Mouse (Mus musculus) forebrain, embryonic 16.5 days (tissue): ENCODE measurements around the gene Bicdl1. TPM values are rescaled to one million over a fixed set of nuclear protein-coding genes. Genes with fewer than 3 reads are reported as not detected.

Experiments
- ATAC-seq: fragments of 200-750 bp; cut with Nextera tagmentation; 2 replicates; pipeline ENCODE4 v1.8.0; 2017; ENCODE audit warnings: mild to moderate bottlenecking, moderate library complexity
- H3K27ac ChIP-seq: fragments of 300-500 bp; sonication (generic); 2 replicates; pipeline ENCODE4 v1.5.1; 2014; ENCODE audit warnings: low read length, control low read depth
- H3K27me3 ChIP-seq: fragments of 300-500 bp; sonication (generic); replicated peaks from 2 replicates; pipeline ENCODE4 v1.6.1; 2014; ENCODE audit warnings: low read length; ENCODE audit not compliant: control insufficient read depth, insufficient read depth
- H3K36me3 ChIP-seq: fragments of 300-500 bp; sonication (generic); 2 replicates; pipeline ENCODE4 v1.6.1; 2014; ENCODE audit not compliant: control insufficient read depth, insufficient read depth
- H3K4me1 ChIP-seq: fragments of 300-500 bp; sonication (generic); replicated peaks from 2 replicates; pipeline ENCODE4 v1.6.1; 2014; ENCODE audit warnings: low read length; ENCODE audit not compliant: control insufficient read depth, insufficient read depth
- H3K4me2 ChIP-seq: fragments of 300-500 bp; sonication (generic); 2 replicates; pipeline ENCODE4 v1.6.1; 2014; ENCODE audit warnings: mild to moderate bottlenecking, low read length, control low read depth
- H3K4me3 ChIP-seq: fragments of 300-500 bp; sonication (generic); replicated peaks from 2 replicates; pipeline ENCODE4 v1.5.1; 2014; ENCODE audit warnings: mild to moderate bottlenecking, low read length, control low read depth
- H3K9ac ChIP-seq: fragments of 300-500 bp; sonication (generic); replicated peaks from 2 replicates; pipeline ENCODE4 v1.6.1; 2014; ENCODE audit warnings: low read depth, low read length, control low read depth
- H3K9me3 ChIP-seq: fragments of 300-500 bp; sonication (generic); 2 replicates; pipeline ENCODE4 v1.6.1; 2016; ENCODE audit warnings: low read length; ENCODE audit not compliant: control insufficient read depth
- WGBS: fragments of 180-500 bp; shearing (Covaris S2); extraction: QIAGEN DNeasy Blood & Tissue Kit; methylation state at CpG from one replicate; pipeline ENCODE4 v1.1.7; 2014; 5-methylcytosine and 5-hydroxymethylcytosine counted together
- polyA plus RNA-seq: library from polyadenylated mRNA; unstranded; fragments of >200 nt; fragmentation: Nextera tagmentation; extraction: Ambion mirVana; gene quantifications from 2 replicates; pipeline ENCODE4 v1.2.1, GENCODE M21; 2015

The Bicdl1 gene
- polyA plus RNA-seq, 1 experiment from 2014 or later, result 28.6 TPM

DNA sequence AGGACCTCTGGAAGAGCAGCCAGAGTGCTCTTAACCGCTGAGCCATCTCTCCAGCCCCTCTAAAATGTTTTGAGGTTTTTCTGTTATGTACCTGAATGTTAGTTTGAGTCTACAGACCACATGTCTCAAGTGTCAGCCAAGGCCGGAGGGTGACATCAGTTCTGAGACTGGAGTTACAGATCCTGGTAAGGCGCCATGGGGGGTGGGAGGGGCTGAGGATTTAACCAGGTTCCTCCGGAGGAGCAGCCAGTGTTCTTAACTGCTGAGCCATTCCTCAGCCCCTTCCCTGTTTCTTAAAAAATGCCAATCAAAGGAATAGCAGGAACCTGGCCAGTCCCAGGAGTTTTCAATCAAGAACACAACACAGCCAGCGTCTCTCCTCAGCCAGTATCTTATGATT lies 101.1 kb downstream of the Bicdl1 start:
- peaks cover 35% of the 10 kb centered on the region for H3K4me1 ChIP-seq
- no peaks in the 10 kb centered on the region for H3K9me3 ChIP-seq
- H3K4me2 ChIP-seq, result no peak overlapping the region
- H3K4me3 ChIP-seq, result no peak overlapping the region
- H3K36me3 ChIP-seq, result no peaks in the 10 kb centered on the region
- ATAC-seq, result no peak
- no peak overlapping the region for H3K9ac ChIP-seq
- no peaks in the 10 kb centered on the region for H3K27me3 ChIP-seq
- H3K27ac ChIP-seq, result no peak overlapping the region
- 40% methylated on average over 5 of the region's 5 CpGs for WGBS

- WGBS, result 90% methylated on average over 4 of the region's 4 CpGs
- H3K4me1 ChIP-seq, result peaks cover 29% of the 10 kb centered on the region
Measured at GRCm38 (mm10) chr5:115629672-115630071, 101.7 kb downstream of the Bicdl1 start.

GRCm38 (mm10) chr5:115628083-115628482 lies 103.3 kb downstream of the Bicdl1 start:
- no peak overlapping the region for H3K9ac ChIP-seq
- no peaks in the 10 kb centered on the region for H3K36me3 ChIP-seq
- WGBS, result 75% methylated on average over 8 of the region's 8 CpGs
- H3K27me3 ChIP-seq, result no peaks in the 10 kb centered on the region
- no peaks in the 10 kb centered on the region for H3K9me3 ChIP-seq
- peaks cover 15% of the 10 kb centered on the region for H3K4me1 ChIP-seq
- no peak for ATAC-seq
- no peak overlapping the region for H3K4me3 ChIP-seq
- no peak overlapping the region for H3K27ac ChIP-seq
- no peak overlapping the region for H3K4me2 ChIP-seq

More at GRCm38 (mm10) chr5:115629672-115630071, 101.7 kb downstream of the Bicdl1 start:
- no peak for ATAC-seq
- H3K27ac ChIP-seq, result no peak overlapping the region
- H3K9ac ChIP-seq, result no peak overlapping the region
- no peak overlapping the region for H3K4me3 ChIP-seq
- no peak overlapping the region for H3K4me2 ChIP-seq
- H3K27me3 ChIP-seq, result no peaks in the 10 kb centered on the region
- H3K9me3 ChIP-seq, result no peaks in the 10 kb centered on the region
- no peaks in the 10 kb centered on the region for H3K36me3 ChIP-seq

DNA sequence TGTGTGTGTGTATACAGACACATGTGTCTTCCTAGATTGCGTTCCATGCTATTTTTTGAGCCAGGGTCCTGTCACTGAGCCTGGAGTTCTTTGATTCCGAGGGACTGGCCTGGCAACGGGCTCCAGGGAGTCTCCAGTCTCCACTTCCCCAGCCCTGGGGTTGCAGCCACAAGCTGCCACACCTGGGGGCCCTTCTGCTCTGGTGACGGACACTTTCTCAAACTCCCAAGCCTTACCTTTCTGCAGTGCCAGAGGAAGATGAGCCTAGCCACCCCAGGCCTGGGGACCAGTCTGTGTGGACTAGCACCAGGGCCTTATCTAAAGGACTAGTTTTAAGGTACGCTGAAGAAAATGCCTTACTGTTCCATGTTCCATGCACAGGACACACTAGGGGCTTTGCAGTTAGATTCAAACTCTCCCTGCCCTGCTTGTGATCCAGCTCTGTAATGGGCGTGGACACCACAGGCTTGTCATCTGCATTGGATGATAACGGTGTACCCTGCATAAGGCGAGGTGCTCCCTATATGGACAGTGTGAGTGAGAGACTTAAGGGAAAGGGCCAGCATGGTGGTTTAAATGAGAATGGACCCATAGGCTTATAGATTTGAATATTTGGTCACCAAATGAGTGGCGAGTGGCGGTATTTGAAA lies 105.1 kb downstream of the Bicdl1 start:
- no peaks in the 10 kb centered on the region for H3K9me3 ChIP-seq
- peaks cover 7% of the 10 kb centered on the region for H3K4me1 ChIP-seq
- 88% methylated on average over 10 of the region's 10 CpGs for WGBS
- H3K27ac ChIP-seq, result no peak overlapping the region
- H3K36me3 ChIP-seq, result peaks cover 2% of the 10 kb centered on the region; the same call in 1 of the 2 replicates
- no peak overlapping the region for H3K4me3 ChIP-seq
- no peaks in the 10 kb centered on the region for H3K27me3 ChIP-seq
- no peak overlapping the region for H3K9ac ChIP-seq
- ATAC-seq, result no peak
- no peak overlapping the region for H3K4me2 ChIP-seq

DNA sequence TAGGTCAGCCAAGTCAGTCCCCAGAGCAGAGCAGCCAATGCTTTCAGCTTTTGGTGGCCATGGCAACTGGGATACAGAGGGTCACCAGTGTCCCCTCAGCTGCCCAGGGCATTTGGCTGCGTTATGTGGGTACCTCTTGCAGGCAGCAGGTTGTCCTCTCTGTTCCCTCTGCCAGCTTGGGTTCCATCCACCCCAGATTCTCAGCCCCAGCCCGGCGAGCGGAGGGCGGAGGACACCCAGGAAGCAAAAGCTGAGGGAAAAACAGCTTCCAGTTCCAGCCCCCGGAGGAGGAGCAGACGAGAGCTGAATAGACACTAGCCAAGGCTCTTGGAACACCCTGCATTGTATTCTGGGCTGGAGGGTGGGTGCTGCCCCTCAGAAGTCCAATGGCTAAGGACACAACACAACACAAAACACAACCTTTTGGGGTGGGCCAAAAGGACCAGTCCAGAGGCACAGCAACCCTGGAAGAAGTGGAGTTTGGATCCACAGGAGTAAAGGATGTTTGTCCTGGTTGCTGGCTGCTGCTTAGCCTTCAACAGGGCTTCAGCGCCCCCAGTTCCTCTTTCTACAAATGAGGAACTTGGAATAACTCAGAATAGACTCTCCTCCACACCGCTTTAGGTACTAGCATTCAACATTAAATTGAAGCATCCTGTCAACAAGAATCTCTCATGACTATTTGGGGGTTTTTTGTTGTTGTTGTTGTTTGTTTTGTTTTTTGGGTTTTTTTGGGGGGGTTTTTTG lies 107.6 kb downstream of the Bicdl1 start:
- Histone ChIP-seq H3K9me3 (no peaks in the 10 kb centered on the region), H3K9ac (no peak overlapping the region), H3K4me2 (no peak overlapping the region), H3K27me3 (no peaks in the 10 kb centered on the region), H3K27ac (no peak overlapping the region), H3K4me3 (no peak overlapping the region), H3K36me3 (peaks cover 16% of the 10 kb centered on the region), H3K4me1 (no peaks in the 10 kb centered on the region)
- WGBS, result 74% methylated on average over 9 of the region's 9 CpGs
- ATAC-seq, result no peak

DNA sequence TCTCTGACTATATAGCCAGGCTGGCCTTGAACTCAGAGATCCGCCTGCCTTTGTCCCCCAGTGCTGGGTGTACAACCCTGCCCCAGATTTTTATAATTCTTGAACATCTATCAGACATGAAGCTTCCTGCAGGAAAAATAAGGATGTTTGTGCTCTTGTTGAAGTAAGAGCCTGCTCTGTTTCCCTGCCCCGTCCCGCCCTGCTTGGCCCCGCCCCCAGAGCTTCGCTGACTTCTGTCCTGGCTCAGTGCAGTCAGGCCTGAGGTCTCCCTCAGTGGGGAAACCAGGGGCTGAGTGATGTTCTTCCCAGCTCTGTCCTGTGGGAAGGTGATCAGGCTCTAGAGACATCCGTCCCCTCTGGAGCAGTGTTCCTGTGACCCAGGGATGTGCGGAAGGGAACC lies 108.7 kb downstream of the Bicdl1 start:
- H3K9ac ChIP-seq, result no peak overlapping the region
- H3K9me3 ChIP-seq, result no peaks in the 10 kb centered on the region
- ATAC-seq, result no peak
- H3K4me2 ChIP-seq, result no peak overlapping the region
- H3K36me3 ChIP-seq, result peaks cover 21% of the 10 kb centered on the region
- H3K27me3 ChIP-seq, result no peaks in the 10 kb centered on the region
- no peak overlapping the region for H3K27ac ChIP-seq
- WGBS, result 86% methylated on average over 7 of the region's 7 CpGs
- no peak overlapping the region for H3K4me3 ChIP-seq
- no peaks in the 10 kb centered on the region for H3K4me1 ChIP-seq

GRCm38 (mm10) chr5:115619690-115620089 lies 111.7 kb downstream of the Bicdl1 start:
- ATAC-seq, result no peak
- H3K27ac ChIP-seq, result no peak overlapping the region
- no peak overlapping the region for H3K4me2 ChIP-seq
- no peak overlapping the region for H3K4me3 ChIP-seq
- H3K36me3 ChIP-seq, result peaks cover 44% of the 10 kb centered on the region
- no peaks in the 10 kb centered on the region for H3K9me3 ChIP-seq
- no peaks in the 10 kb centered on the region for H3K4me1 ChIP-seq
- no peaks in the 10 kb centered on the region for H3K27me3 ChIP-seq
- no peak overlapping the region for H3K9ac ChIP-seq
- 95% methylated on average over 15 of the region's 15 CpGs for WGBS

DNA sequence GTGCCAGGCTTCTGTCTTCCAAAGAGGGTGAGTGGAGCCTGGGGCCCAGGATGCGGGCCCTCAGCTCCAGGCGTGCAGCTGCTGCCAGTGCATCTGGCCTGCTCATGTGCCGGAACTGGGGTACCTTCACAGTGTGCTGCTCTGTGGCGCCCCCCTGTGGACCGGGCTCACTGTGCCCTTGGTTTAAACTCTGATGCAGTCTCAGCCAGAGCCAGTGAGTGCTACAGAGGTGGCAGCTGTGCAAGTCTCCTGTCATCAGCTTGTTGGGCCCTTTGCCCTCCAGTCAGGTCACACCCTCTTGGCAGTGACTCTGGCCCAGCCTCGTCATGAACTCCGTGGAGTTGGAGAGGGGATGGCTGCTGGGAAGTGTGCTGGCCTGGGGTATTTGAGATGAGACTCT lies 116.5 kb downstream of the Bicdl1 start:
- ATAC-seq, result no peak
- Histone ChIP-seq H3K9me3 (no peaks in the 10 kb centered on the region), H3K36me3 (peaks cover 68% of the 10 kb centered on the region), H3K4me1 (no peaks in the 10 kb centered on the region), H3K27ac (no peak overlapping the region), H3K4me2 (no peak overlapping the region), H3K9ac (no peak overlapping the region), H3K27me3 (no peaks in the 10 kb centered on the region), H3K4me3 (no peak overlapping the region)
- WGBS, result 82% methylated on average over 7 of the region's 7 CpGs

DNA sequence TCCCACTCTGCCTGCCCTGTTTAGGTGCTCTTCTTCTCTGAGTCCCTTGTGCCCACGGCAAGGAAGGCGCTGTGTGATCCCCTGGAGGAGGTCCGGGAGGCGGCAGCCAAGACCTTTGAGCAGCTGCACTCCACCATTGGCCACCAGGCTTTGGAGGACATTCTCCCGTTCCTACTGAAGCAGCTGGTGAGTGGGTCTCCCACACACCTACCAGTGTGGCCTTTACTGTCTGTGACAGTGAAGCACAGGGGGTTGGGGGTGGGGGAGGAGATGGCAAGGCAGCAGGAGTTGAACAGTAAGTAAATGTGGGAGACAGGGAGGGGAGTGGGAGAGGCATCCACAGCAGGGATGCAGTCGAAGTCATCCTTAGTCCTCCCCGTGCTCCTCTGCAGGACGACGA lies 118.1 kb downstream of the Bicdl1 start:
- peaks cover 64% of the 10 kb centered on the region for H3K36me3 ChIP-seq
- H3K4me3 ChIP-seq, result no peak overlapping the region
- no peak overlapping the region for H3K27ac ChIP-seq
- H3K27me3 ChIP-seq, result no peaks in the 10 kb centered on the region
- H3K4me2 ChIP-seq, result no peak overlapping the region
- ATAC-seq, result no peak
- H3K9ac ChIP-seq, result no peak overlapping the region
- WGBS, result 90% methylated on average over 9 of the region's 9 CpGs
- H3K9me3 ChIP-seq, result no peaks in the 10 kb centered on the region
- no peaks in the 10 kb centered on the region for H3K4me1 ChIP-seq
